ENCODE assay signal across 28 mouse cellular contexts in the genomic region with DNA sequence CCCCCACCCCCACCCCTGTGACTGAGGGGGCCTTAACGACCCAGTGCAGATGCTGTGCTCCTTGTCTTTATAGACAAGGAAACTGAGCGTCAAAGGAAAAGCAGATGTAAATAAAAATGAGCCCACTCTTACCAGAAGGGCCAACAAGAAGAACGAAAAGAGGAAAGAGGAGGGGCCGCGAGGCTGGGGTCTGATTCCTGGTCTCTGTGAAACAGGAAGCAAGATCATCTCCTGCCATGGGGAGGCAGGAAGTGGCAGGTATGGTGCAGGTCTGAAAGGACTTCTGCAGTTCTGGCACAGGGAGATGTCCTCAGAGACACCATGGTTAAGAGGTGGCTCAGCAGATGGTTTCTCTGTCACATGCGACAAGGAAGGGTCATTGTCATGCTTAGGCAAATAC. TPM values are rescaled to one million over a fixed set of nuclear protein-coding genes. Genes with fewer than 3 reads are reported as not detected.
DNase-seq lines count a peak whose midpoint lies in the region; ATAC-seq lines count a peak whose summit lies in the region.
"Had no signal": no experiment of that assay in that cellular context is flagged by ENCODE, and none has a peak within 500 bp of the region (broad histone marks: within the 10 kb centered on the region; RNA-seq: fewer than 3 reads in every experiment).

No protein-coding gene starts in this region.

- WGBS in hindbrain, embryonic 11.5 days, result 57% methylated on average over 6 of the region's 6 CpGs
- WGBS in hindbrain, embryonic 13.5 days, result 55% methylated on average over 6 of the region's 6 CpGs
- WGBS in midbrain, embryonic 10.5 days, result 65% methylated on average over 6 of the region's 6 CpGs
- WGBS in midbrain, embryonic 14.5 days, result 57% methylated on average over 6 of the region's 6 CpGs

- ATAC-seq in hindbrain, embryonic 11.5 days (ENCODE audit: low FRiP score), result no peak
- no peak for ATAC-seq in hindbrain, embryonic 13.5 days (ENCODE audit: low FRiP score)
- ATAC-seq in midbrain, embryonic 14.5 days (ENCODE audit: low FRiP score, low TSS enrichment), result no peak
- ATAC-seq in common myeloid progenitor, adult 5-6 weeks (replicated peaks; ENCODE audit: low read depth, poor library complexity, severe bottlenecking), result peak; percentile 50
- ATAC-seq in granulocyte monocyte progenitor cell, adult 5-6 weeks (replicated peaks; ENCODE audit: poor library complexity, severe bottlenecking), result peak; percentile 53; the same call in 1 of the 2 replicates
- ATAC-seq: forebrain, embryonic 13.5 days; forebrain, embryonic 15.5 days had no signal

- H3K4me2 ChIP-seq in hindbrain, embryonic 11.5 days (replicated peaks; ENCODE audit: low read depth, low read length), result no peak overlapping the region
- no peak overlapping the region for H3K4me2 ChIP-seq in hindbrain, embryonic 13.5 days
- no peak overlapping the region for H3K4me2 ChIP-seq in midbrain, embryonic 14.5 days (ENCODE audit: low read length)
- H3K4me2 ChIP-seq: embryonic facial prominence, embryonic 12.5 days; forebrain, embryonic 13.5 days; forebrain, embryonic 15.5 days had no signal

- DNase-seq in hindbrain, embryonic 11.5 days (ENCODE audit: low spot score), result no peak
- DNase-seq in midbrain, embryonic 10.5 days (ENCODE audit: low spot score), result no peak
- DNase-seq in midbrain, embryonic 14.5 days, result no peak
- DNase-seq in ovary, postnatal 10 days (ENCODE audit: low spot score), result no peak
- DNase-seq: adrenal gland, adult 2 months; adrenal gland, postnatal 10 days; adrenal gland, postnatal 25 days; cerebellum, adult 11 months; cerebellum, adult 18-20 months; cerebellum, adult 8-10 months; cerebellum, adult 9-11 months; cerebellum, postnatal 14 days; cerebellum, postnatal 36 days had no signal

- no peaks in the 10 kb centered on the region for H3K27me3 ChIP-seq in hindbrain, embryonic 11.5 days (ENCODE audit: control insufficient read depth, insufficient read depth, low read length)
- 0 out of 2 replicates have a peak, but pooled peaks cover 6% of the 10 kb centered on the region for H3K27me3 ChIP-seq in hindbrain, embryonic 13.5 days
- peaks cover 39% of the 10 kb centered on the region for H3K27me3 ChIP-seq in midbrain, embryonic 10.5 days (ENCODE audit: low read depth, poor library complexity, severe bottlenecking)
- no peaks in the 10 kb centered on the region for H3K27me3 ChIP-seq in midbrain, embryonic 14.5 days (ENCODE audit: control insufficient read depth, insufficient read depth, low read length)
- H3K27me3 ChIP-seq: forebrain, embryonic 15.5 days had no signal

- H3K9ac ChIP-seq in hindbrain, embryonic 11.5 days (ENCODE audit: low read depth, low read length), result no peak overlapping the region
- no peak overlapping the region for H3K9ac ChIP-seq in hindbrain, embryonic 13.5 days
- H3K9ac ChIP-seq in midbrain, embryonic 14.5 days (replicated peaks; ENCODE audit: low read length), result no peak overlapping the region
- H3K9ac ChIP-seq: embryonic facial prominence, embryonic 12.5 days; forebrain, embryonic 13.5 days; forebrain, embryonic 15.5 days had no signal

- peak overlapping the region; percentile 44; the same call in 1 of the 2 replicates for H3K27ac ChIP-seq in hindbrain, embryonic 11.5 days (ENCODE audit: low read depth, low read length)
- H3K27ac ChIP-seq in hindbrain, embryonic 13.5 days, result no peak overlapping the region
- H3K27ac ChIP-seq in midbrain, embryonic 10.5 days (replicated peaks), result peak overlapping the region; percentile 57; the same call in 1 of the 2 replicates
- H3K27ac ChIP-seq in midbrain, embryonic 14.5 days (replicated peaks; ENCODE audit: low read depth, low read length), result no peak overlapping the region
- H3K27ac ChIP-seq: embryonic facial prominence, embryonic 10.5 days; embryonic facial prominence, embryonic 12.5 days; forebrain, embryonic 13.5 days; forebrain, embryonic 15.5 days had no signal

- H3K36me3 ChIP-seq in hindbrain, embryonic 11.5 days (ENCODE audit: control insufficient read depth, insufficient read depth, low read length), result no peaks in the 10 kb centered on the region
- H3K36me3 ChIP-seq in hindbrain, embryonic 13.5 days, result no peaks in the 10 kb centered on the region
- no peaks in the 10 kb centered on the region for H3K36me3 ChIP-seq in midbrain, embryonic 10.5 days
- no peaks in the 10 kb centered on the region for H3K36me3 ChIP-seq in midbrain, embryonic 14.5 days (ENCODE audit: control insufficient read depth, insufficient read depth, low read length)
- H3K36me3 ChIP-seq: embryonic facial prominence, embryonic 10.5 days; embryonic facial prominence, embryonic 12.5 days; forebrain, embryonic 15.5 days had no signal

- no peaks in the 10 kb centered on the region for H3K9me3 ChIP-seq in hindbrain, embryonic 11.5 days (ENCODE audit: control insufficient read depth, low read length)
- 0 out of 2 replicates have a peak, but pooled peaks cover 3% of the 10 kb centered on the region for H3K9me3 ChIP-seq in hindbrain, embryonic 13.5 days
- H3K9me3 ChIP-seq in midbrain, embryonic 10.5 days (replicated peaks), result no peaks in the 10 kb centered on the region; the same call in 1 of the 2 replicates
- H3K9me3 ChIP-seq in midbrain, embryonic 14.5 days (ENCODE audit: control insufficient read depth, low read length), result no peaks in the 10 kb centered on the region
- H3K9me3 ChIP-seq: embryonic facial prominence, embryonic 10.5 days; embryonic facial prominence, embryonic 12.5 days; forebrain, embryonic 13.5 days; forebrain, embryonic 15.5 days had no signal

- no peak overlapping the region for H3K4me3 ChIP-seq in hindbrain, embryonic 11.5 days (ENCODE audit: low read depth, low read length)
- H3K4me3 ChIP-seq in hindbrain, embryonic 13.5 days, result no peak overlapping the region
- H3K4me3 ChIP-seq in midbrain, embryonic 10.5 days, result no peak overlapping the region
- H3K4me3 ChIP-seq in midbrain, embryonic 14.5 days (replicated peaks; ENCODE audit: low read depth, low read length), result no peak overlapping the region
- H3K4me3 ChIP-seq: embryonic facial prominence, embryonic 10.5 days; embryonic facial prominence, embryonic 12.5 days; forebrain, embryonic 13.5 days; forebrain, embryonic 15.5 days had no signal

- H3K4me1 ChIP-seq in hindbrain, embryonic 11.5 days (replicated peaks; ENCODE audit: control insufficient read depth, insufficient read depth, low read length), result no peaks in the 10 kb centered on the region
- peaks cover 24% of the 10 kb centered on the region for H3K4me1 ChIP-seq in hindbrain, embryonic 13.5 days (replicated peaks)
- H3K4me1 ChIP-seq in midbrain, embryonic 10.5 days, result peaks cover 42% of the 10 kb centered on the region
- peaks cover 22% of the 10 kb centered on the region for H3K4me1 ChIP-seq in midbrain, embryonic 14.5 days (ENCODE audit: control insufficient read depth, insufficient read depth, low read length)

RNA-seq across cellular contexts. Expression of a gene that starts 20.5 kb away (rescaled TPM):
- polyA plus RNA-seq in hindbrain, embryonic 11.5 days (2014; fragmentation: Nextera tagmentation; extraction: Ambion mirVana), result 8.9 and 11.3 TPM in 2 replicates
- 24.8 and 25.7 TPM in 2 replicates for polyA plus RNA-seq in hindbrain, embryonic 13.5 days (2015; fragmentation: Nextera tagmentation; extraction: Ambion mirVana)
- polyA plus RNA-seq in midbrain, embryonic 10.5 days (2016; fragmentation: Nextera tagmentation; extraction: Ambion mirVana), result 6.2 and 8.4 TPM in 2 replicates
- 21.2 and 23.2 TPM in 2 replicates for polyA plus RNA-seq in midbrain, embryonic 14.5 days (2014; fragmentation: Nextera tagmentation; extraction: Ambion mirVana)
- not detected in 2 replicates for total RNA-seq in common myeloid progenitor, adult 5-6 weeks (2017)
- total RNA-seq in granulocyte monocyte progenitor cell, adult 5-6 weeks (2014; fragmentation: Nextera tagmentation), result not detected in 2 replicates
- total RNA-seq in granulocyte monocyte progenitor cell, adult 5-6 weeks (2017), result not detected in 2 replicates
- total RNA-seq: adrenal gland, postnatal 25 days; MEL had no signal

RNA-seq across cellular contexts. Expression of a gene that starts 20.6 kb away (rescaled TPM):
- polyA plus RNA-seq in hindbrain, embryonic 11.5 days (2014; fragmentation: Nextera tagmentation; extraction: Ambion mirVana), result 2.9 and 4.8 TPM in 2 replicates
- polyA plus RNA-seq in hindbrain, embryonic 13.5 days (2015; fragmentation: Nextera tagmentation; extraction: Ambion mirVana), result 4.2 and 4.8 TPM in 2 replicates
- 2.3 and 4.0 TPM in 2 replicates for polyA plus RNA-seq in midbrain, embryonic 10.5 days (2016; fragmentation: Nextera tagmentation; extraction: Ambion mirVana)
- polyA plus RNA-seq in midbrain, embryonic 14.5 days (2014; fragmentation: Nextera tagmentation; extraction: Ambion mirVana), result 4.4 and 4.5 TPM in 2 replicates
- not detected in 2 replicates for total RNA-seq in common myeloid progenitor, adult 5-6 weeks (2017)
- total RNA-seq in granulocyte monocyte progenitor cell, adult 5-6 weeks (2014; fragmentation: Nextera tagmentation), result not detected in 2 replicates
- total RNA-seq in granulocyte monocyte progenitor cell, adult 5-6 weeks (2017), result not detected in 2 replicates
- total RNA-seq: adrenal gland, postnatal 25 days; MEL had no signal

RNA-seq across cellular contexts. Expression of a gene that starts 31.2 kb away (rescaled TPM):
- 0.82 and 1.1 TPM in 2 replicates for polyA plus RNA-seq in hindbrain, embryonic 11.5 days (2014; fragmentation: Nextera tagmentation; extraction: Ambion mirVana)
- 0.31 and 0.32 TPM in 2 replicates for polyA plus RNA-seq in hindbrain, embryonic 13.5 days (2015; fragmentation: Nextera tagmentation; extraction: Ambion mirVana)
- polyA plus RNA-seq in midbrain, embryonic 10.5 days (2016; fragmentation: Nextera tagmentation; extraction: Ambion mirVana), result 0.68 and 0.72 TPM in 2 replicates
- 0.63 and 1.1 TPM in 2 replicates for polyA plus RNA-seq in midbrain, embryonic 14.5 days (2014; fragmentation: Nextera tagmentation; extraction: Ambion mirVana)
- total RNA-seq in common myeloid progenitor, adult 5-6 weeks (2017), result 0.73 and 2.0 TPM in 2 replicates
- total RNA-seq in granulocyte monocyte progenitor cell, adult 5-6 weeks (2014; fragmentation: Nextera tagmentation), result 4.0 and 6.5 TPM in 2 replicates
- 0.36 and 0.43 TPM in 2 replicates for total RNA-seq in granulocyte monocyte progenitor cell, adult 5-6 weeks (2017)

RNA-seq across cellular contexts. Expression of a gene that starts 58.9 kb away (rescaled TPM):
- polyA plus RNA-seq in hindbrain, embryonic 11.5 days (2014; fragmentation: Nextera tagmentation; extraction: Ambion mirVana), result not detected in 2 replicates
- polyA plus RNA-seq in hindbrain, embryonic 13.5 days (2015; fragmentation: Nextera tagmentation; extraction: Ambion mirVana), result 0.63 and 0.95 TPM in 2 replicates
- 0.23 and 0.46 TPM in 2 replicates for polyA plus RNA-seq in midbrain, embryonic 10.5 days (2016; fragmentation: Nextera tagmentation; extraction: Ambion mirVana)
- 0.70 TPM in 1 of 2 replicates, not detected in the other for polyA plus RNA-seq in midbrain, embryonic 14.5 days (2014; fragmentation: Nextera tagmentation; extraction: Ambion mirVana)
- total RNA-seq in common myeloid progenitor, adult 5-6 weeks (2017), result not detected in 2 replicates
- total RNA-seq in granulocyte monocyte progenitor cell, adult 5-6 weeks (2014; fragmentation: Nextera tagmentation), result not detected in 2 replicates
- total RNA-seq in granulocyte monocyte progenitor cell, adult 5-6 weeks (2017), result not detected in 2 replicates
- total RNA-seq: adrenal gland, adult 2 months; adrenal gland, postnatal 10 days; adrenal gland, postnatal 25 days; adrenal gland, postnatal 4 days; ES-E14; MEL had no signal
- polyA plus RNA-seq: adrenal gland, adult 2 months; brain, embryonic 14.5 days; C2C12; cortical plate, adult 2 months; embryonic facial prominence, embryonic 10.5 days; embryonic facial prominence, embryonic 12.5 days; embryonic facial prominence, embryonic 14.5 days; forebrain, embryonic 11.5 days had no signal

Comparison
In these comparisons a context has a peak if more than half of its experiments do, and no peak if none do; other contexts are left out.
1. H3K27ac ChIP-seq: peak in hindbrain, embryonic 11.5 days (single experiment) and midbrain, embryonic 10.5 days (single experiment); none in hindbrain, embryonic 13.5 days (single experiment) and midbrain, embryonic 14.5 days (single experiment).
2. ATAC-seq: peak in common myeloid progenitor, adult 5-6 weeks (single experiment) and granulocyte monocyte progenitor cell, adult 5-6 weeks (single experiment); none in hindbrain, embryonic 11.5 days (single experiment), hindbrain, embryonic 13.5 days (single experiment) and midbrain, embryonic 14.5 days (single experiment).